Mouse (Mus musculus) NIH3T3 (cell line): ENCODE measurements at regions not wholly inside any gene's neighbourhood (a gene's known extent, or its start where the extent isn't known, plus 50 kb on each side); places are given as distances from the start of the nearest gene placed in this dataset.

Experiments
- DNase-seq: peaks from one replicate; pipeline ENCODE4 v3.0.0-alpha.2; 2012; ENCODE audit warnings: low read depth

GRCm38 (mm10) chr3:131056893-131057660 lies 53.2 kb upstream of the Lef1 start:
- no peak for DNase-seq

- DNase-seq: no peak
Observed at GRCm38 (mm10) chr3:131054241-131054972, 55.9 kb upstream of the Lef1 start.

GRCm38 (mm10) chr3:131047716-131048115 lies 62.6 kb upstream of the Lef1 start:
- DNase-seq: no peak

- peak; percentile 48 for DNase-seq
Observed at GRCm38 (mm10) chr3:131046412-131046811, 63.9 kb upstream of the Lef1 start.

GRCm38 (mm10) chr3:131040214-131040825 lies 70.0 kb upstream of the Lef1 start:
- DNase-seq: peak; percentile 55

- no peak for DNase-seq
Observed at GRCm38 (mm10) chr3:131037095-131037494, 73.2 kb upstream of the Lef1 start.

- no peak for DNase-seq
Observed at GRCm38 (mm10) chr3:131034774-131035173, 75.5 kb upstream of the Lef1 start.

GRCm38 (mm10) chr3:131026336-131026735 lies 83.9 kb upstream of the Lef1 start:
- no peak for DNase-seq

GRCm38 (mm10) chr3:131019163-131019956 lies 90.9 kb upstream of the Lef1 start:
- no peak for DNase-seq

GRCm38 (mm10) chr3:131017899-131018298 lies 92.4 kb upstream of the Lef1 start:
- no peak for DNase-seq

- DNase-seq: no peak
Observed at GRCm38 (mm10) chr3:131016104-131016503, 94.2 kb upstream of the Lef1 start.

GRCm38 (mm10) chr3:131014092-131014716 lies 96.1 kb upstream of the Lef1 start:
- DNase-seq: no peak

GRCm38 (mm10) chr3:131000701-131001100 lies 109.6 kb upstream of the Lef1 start:
- peak; percentile 6 for DNase-seq

- no peak for DNase-seq
Observed at GRCm38 (mm10) chr3:131000252-131000651, 110.0 kb upstream of the Lef1 start.

- peak; percentile 4 for DNase-seq
Observed at GRCm38 (mm10) chr3:130999818-131000217, 110.5 kb upstream of the Lef1 start.

- DNase-seq: no peak
Observed at GRCm38 (mm10) chr3:130998433-130998832, 111.8 kb upstream of the Lef1 start.

GRCm38 (mm10) chr3:130996786-130997185 lies 113.5 kb upstream of the Lef1 start:
- no peak for DNase-seq

GRCm38 (mm10) chr3:130991971-130992370 lies 118.3 kb upstream of the Lef1 start:
- no peak for DNase-seq

- no peak for DNase-seq
Observed at GRCm38 (mm10) chr3:130986708-130987107, 123.6 kb upstream of the Lef1 start.

- no peak for DNase-seq
Observed at GRCm38 (mm10) chr3:130986101-130986500, 124.2 kb upstream of the Lef1 start.

- no peak for DNase-seq
Observed at GRCm38 (mm10) chr3:130981566-130981965, 128.7 kb upstream of the Lef1 start.
